Mouse (Mus musculus): Measurements from ENCODE around the gene Mrgprg.

Gene Mrgprg

DNA sequence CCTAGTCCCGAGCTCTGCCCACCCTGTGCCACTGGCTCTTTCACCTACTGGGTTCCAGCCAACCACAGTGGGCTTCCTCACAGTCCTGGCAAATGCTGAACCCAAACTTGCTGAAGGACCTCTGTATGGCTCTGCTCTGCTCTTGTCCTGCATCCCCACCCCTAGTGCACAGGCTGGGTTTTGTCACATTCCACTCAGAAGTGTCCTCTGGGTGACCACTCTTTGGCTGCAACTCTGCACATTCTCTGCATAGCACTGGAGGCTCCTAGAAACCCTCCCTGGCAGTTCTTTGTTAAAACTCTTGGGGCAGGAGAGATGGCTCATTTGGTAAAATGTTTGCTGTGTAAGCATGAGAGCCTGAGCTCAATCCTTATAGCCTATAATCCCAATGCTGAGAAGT, 49.0 kb downstream of the Mrgprg start:
- in situ Hi-C loops (cut with MboI; ENCODE audit: unreplicated experiment in 2 of 2), result no loop called here

All from v-Abl transformed pro-B cells (cell line).